Mouse (Mus musculus): ENCODE results near the gene Sptbn4.

Sptbn4 gene

DNA sequence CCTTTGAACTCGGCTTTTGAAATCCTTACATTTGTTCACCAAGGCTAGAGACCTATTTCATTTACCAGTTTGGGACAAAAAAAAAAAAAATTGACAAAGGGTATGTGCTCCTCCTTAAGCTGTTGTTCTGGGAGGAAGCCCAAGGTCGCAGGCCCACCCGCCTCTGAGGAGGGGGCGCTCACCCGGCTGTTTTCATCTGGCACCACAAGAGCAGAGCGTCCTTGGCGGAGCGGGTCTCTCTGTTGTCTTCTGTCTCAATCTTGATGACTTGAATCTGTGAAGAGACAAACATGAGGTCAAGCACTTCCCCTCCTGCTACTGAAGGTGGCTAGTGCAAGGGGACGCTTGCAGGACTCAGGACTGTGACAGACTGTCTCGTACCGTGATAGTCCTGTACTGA lies 19.5 kb downstream of the Sptbn4 start:
- ChIA-PET POLR2A (interaction anchor here (0.6 to 2.8 kb wide), 12 partner anchors 15 to 450 kb away, joined by 3 to 7 read pairs (median 4); partner anchors contain the start of gene Sertad1 (in 1 of the 4)), CTCF (interaction anchor here (0.5 to 2.9 kb wide), 14 partner anchors 9 to 199 kb away, joined by 3 to 19 read pairs (median 4); no protein-coding TSS in a partner anchor)

DNA sequence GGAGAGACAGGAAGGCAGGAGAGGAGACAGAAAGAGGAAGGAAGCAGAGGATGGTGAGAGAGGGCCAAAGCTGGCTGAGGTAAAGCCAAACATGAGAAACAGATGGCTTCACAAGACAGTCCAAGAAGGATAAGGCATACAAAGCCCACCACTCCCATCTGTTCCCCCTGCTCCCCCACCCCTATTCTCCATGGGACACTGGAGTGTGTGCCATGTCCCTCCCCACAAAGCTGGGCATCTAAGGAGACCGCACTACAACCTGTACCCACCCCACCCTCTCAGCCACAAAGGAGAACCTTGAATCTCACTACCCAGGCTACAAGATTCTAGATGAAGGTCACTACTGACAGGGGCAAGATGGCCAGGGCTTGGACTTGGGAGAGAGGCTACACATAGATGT lies 20.1 kb downstream of the Sptbn4 start:
- CTCF ChIA-PET = interaction anchor here (0.7 to 2.9 kb wide), 7 partner anchors 10 to 199 kb away, joined by 3 to 19 read pairs (median 4); no protein-coding TSS in a partner anchor
- POLR2A ChIA-PET = interaction anchor here in 3 of 4 experiments (0.6 to 2.8 kb wide), 6 partner anchors 14 to 451 kb away, joined by 3 to 7 read pairs (median 5); no protein-coding TSS in a partner anchor

DNA sequence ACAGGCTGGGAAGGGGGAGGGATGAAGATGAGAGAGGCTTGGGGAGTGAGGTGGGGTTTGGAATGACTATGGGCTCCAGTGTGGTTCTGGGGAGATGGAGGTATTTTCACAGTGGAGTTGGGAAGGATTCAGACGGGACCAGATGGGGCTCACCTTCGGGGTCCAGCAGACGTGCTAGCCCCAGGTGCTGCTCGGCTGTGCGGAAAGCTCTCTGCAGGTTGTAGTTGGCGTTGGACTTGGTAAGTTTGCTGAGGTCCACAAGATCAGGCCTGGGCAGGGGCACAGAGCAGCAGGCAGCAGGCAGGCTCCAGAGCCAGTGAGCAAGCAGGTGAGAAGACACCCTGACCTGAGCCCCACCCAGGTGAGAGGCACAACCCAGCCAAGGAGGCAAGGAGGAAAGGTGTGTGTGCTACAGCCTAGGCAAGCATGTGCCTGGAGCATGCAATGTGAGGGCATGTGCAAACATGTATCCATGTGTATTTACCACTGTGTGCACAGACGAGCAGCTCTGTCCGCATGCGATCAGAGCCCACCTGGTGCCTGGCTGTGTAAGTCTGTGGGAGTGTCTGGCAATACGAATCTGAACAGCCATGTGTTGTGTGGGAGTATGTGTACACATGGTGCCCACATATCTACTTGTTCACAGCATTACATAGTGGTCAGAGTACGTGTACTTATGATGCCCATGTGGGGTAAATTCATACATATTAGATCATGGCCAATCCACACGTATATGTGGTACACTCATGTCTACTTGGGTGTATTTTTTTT lies 23.7 kb downstream of the Sptbn4 start:
- POLR2A ChIA-PET = interaction anchor here in 3 of 4 experiments (0.6 to 2.2 kb wide), 4 partner anchors 10 to 914 kb away, joined by 3 to 6 read pairs (median 3); no protein-coding TSS in a partner anchor
- CTCF ChIA-PET = interaction anchor here in 1 of 4 experiments (0.6 to 3.4 kb wide), 7 partner anchors 10 to 221 kb away, joined by 3 to 13 read pairs (median 4); no protein-coding TSS in a partner anchor

DNA sequence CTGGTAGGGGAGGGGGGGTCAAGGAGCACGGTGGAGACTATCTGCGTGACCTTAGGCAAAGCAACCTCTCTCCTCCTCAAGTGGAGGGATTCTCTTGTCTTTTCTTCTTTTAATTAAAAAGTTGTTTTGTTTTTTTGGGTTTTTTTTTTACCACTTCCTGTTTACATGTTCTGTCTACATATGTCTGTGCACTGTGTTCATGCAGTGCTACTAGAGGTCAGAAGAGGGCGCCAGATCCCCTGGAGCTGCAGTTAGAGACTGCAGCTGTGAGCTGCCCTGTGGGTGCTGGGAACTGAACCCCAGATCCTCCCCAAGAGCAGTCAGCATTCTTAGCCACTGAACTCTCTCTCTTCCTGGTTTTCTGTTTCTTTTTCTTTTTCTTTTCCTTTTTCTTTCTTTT lies 28.4 kb downstream of the Sptbn4 start:
- ChIA-PET CTCF (interaction anchor here (0.5 to 2.4 kb wide), 35 partner anchors 9 to 1199 kb away, joined by 3 to 17 read pairs (median 4); partner anchors contain the start of gene Shkbp1 (in 2 of the 4)), POLR2A (interaction anchor here in 3 of 4 experiments (0.7 to 1.2 kb wide), 8 partner anchors 10 to 211 kb away, joined by 3 to 7 read pairs (median 4); no protein-coding TSS in a partner anchor)

DNA sequence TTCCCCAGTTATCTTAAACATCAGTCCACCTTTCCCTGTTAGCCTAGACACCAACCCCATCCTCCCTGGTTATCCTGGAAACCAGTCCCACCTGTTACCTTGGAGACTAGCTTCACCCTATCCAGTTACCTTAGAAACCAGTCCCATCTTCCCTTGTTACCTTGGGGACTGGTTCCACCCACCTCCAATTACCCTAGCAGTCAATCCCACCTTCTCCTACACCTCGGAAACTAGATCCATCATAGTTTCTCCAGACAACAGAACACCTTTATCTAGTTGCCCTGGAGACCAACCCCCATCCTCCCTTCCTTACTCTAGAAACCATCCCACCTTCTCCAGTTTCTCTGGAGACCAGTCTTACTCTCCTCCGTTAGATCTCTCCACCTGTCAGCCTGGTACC lies 30.3 kb downstream of the Sptbn4 start:
- ChIA-PET POLR2A (interaction anchor here in 3 of 4 experiments (0.7 to 1.5 kb wide), 12 partner anchors 8 to 753 kb away, joined by 3 to 4 read pairs (median 3); partner anchors contain the start of gene Shkbp1 (in 1 of the 3)), CTCF (interaction anchor here (0.6 to 2.0 kb wide), 14 partner anchors 8 to 227 kb away, joined by 3 to 14 read pairs (median 4); no protein-coding TSS in a partner anchor)

DNA sequence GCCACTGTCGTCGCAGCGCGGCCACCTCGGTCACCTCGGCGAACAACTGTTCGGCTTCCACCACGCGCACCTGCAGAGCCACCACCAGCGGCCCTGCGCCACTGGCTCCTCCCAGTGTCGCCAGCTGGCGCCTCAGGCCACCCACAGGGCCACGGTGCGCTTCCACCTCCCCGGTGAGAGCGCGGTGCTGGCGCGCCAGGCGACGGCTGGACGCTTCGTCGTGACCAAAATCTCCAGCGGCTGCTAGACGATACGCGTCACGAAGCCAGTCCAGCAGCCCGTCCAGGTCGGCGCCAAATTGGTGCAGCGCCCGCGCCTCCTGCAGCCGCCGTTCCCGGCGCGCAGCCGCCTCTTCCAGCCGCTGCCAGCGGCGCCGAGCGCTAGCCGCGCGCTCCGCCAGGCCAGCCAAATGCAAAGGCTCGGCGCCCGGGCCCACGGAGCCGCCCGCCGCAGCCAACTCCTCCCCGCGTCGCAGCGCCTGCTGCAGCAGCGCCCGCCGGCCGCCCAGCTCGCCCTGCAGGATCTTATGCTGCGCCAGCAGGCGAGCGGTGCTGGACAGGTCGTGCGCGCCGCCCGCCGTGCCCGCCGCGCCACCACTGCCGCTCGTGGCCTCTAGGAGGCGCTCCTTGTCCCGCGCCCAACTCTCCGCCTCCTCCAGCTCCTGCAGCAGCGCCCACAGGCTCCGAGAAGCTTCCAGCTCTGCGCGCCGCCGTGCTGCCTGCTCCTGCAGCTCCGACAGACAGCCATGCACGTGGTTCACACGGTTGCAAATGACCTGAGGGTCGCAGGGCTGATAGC lies 38.9 kb downstream of the Sptbn4 start:
- ChIA-PET CTCF (interaction anchor here (0.5 to 6.6 kb wide), 109 partner anchors 9 to 1402 kb away, joined by 3 to 38 read pairs (median 5); partner anchors contain the start of genes Coq8b (in 2 of the 4), Blvrb (in 1 of the 4), Gm20479 (in 1 of the 4) and Map3k10 (in 1 of the 4)), POLR2A (interaction anchor here (0.5 to 3.5 kb wide), 69 partner anchors 9 to 974 kb away, joined by 3 to 16 read pairs (median 4); partner anchors contain the start of genes Sertad1 (in 3 of the 4), Eid2 (in 1 of the 4), Gm20479 (in 1 of the 4) and Itpkc (in 1 of the 4))

DNA sequence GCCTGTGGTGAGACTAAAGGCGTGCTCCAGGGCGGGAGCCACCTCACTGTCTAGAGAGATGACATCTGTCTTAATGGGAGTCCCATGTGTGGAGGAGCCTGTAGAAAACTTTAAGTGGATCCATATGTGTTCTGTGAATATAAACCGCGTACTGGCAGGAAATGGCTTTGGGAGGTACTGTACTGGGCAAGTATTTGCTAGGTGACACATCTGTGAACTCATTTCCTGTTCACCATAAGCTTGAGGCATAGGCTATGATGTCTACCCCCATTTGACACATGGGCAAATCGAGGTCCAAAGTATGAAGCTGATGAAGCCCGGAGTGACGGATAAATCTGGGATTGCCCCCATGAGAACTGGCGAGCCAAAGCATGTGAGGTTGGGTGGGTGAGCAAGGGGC lies 39.7 kb downstream of the Sptbn4 start:
- ChIA-PET CTCF (interaction anchor here (0.7 to 6.6 kb wide), 49 partner anchors 8 to 262 kb away, joined by 3 to 38 read pairs (median 6); partner anchors contain the start of genes Blvrb (in 1 of the 4), Gm20479 (in 1 of the 4), Sertad1 (in 1 of the 4) and Sptbn4 (in 1 of the 4)), POLR2A (interaction anchor here in 2 of 4 experiments (0.5 to 3.5 kb wide), 23 partner anchors 10 to 925 kb away, joined by 3 to 16 read pairs (median 5); partner anchors contain the start of genes Gm20479 (in 1 of the 2), Rab4b (in 1 of the 2) and Sertad1 (in 1 of the 2))

DNA sequence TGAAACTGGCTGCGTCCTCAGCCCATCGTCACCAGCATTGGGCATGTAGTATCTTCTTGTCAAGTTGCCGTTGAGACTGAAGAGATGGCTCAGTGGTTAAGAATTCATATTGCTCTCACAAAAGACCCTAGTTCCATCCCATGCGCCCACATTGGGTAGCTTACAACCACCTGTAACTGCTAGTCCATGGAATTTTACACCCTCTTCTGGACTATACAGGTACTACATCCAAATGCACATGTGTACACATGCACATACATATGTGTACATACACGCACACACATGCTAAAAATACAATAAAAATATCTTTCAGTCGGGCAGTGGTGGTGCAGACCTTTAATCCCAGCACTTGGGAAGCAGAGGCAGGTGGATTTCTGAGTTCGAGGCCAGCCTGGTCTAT lies 41.0 kb downstream of the Sptbn4 start:
- CTCF ChIA-PET = interaction anchor here (0.5 to 15.1 kb wide), 28 partner anchors 8 to 283 kb away, joined by 3 to 173 read pairs (median 4); partner anchors contain the start of genes Shkbp1 (in 1 of the 4) and Zfp607b (in 1 of the 4)
- POLR2A ChIA-PET = interaction anchor here in 2 of 4 experiments (0.6 to 3.5 kb wide), 14 partner anchors 10 to 228 kb away, joined by 3 to 14 read pairs (median 4); partner anchors contain the start of genes Blvrb (in 1 of the 2) and Rab4b (in 1 of the 2)

DNA sequence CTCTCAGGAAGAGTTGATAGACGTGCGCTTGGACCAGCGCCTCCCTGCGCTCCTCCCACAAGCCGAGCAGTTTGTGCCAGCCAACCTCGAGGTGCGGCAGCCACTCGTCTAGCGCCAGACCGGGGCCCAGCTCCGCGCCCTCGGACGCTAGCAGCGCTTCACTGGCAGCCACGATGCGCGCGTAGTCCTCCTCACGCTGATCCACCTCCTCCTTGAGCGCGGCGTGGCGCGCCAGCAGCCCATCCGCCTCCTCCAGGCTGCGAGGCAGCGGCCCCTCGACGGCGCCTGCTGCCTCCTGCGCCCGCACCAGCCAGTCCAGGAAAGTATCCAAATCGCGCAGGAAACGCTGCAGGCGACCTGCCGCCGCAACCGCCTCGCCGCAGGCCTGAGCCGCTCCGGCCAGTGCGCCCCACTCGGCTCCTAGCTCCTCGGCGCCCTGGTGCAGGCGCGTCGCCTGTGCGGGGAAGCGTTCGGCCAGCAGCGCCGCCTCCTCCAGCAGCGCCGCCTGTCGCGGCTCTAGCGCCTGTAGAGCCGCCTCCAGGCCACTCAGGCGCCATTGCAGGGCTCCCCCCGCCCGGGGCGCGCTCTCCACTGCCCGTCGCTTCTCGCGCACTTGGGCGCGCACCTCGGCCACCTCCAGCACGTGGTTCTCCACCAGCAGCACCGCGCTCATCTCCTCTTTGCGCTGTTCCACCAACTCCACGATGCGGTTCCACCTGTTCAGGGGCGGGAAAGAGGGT lies 43.1 kb downstream of the Sptbn4 start:
- POLR2A ChIA-PET = interaction anchor here in 3 of 4 experiments (0.7 to 3.7 kb wide), 22 partner anchors 9 to 122 kb away, joined by 3 to 19 read pairs (median 4); partner anchors contain the start of genes Shkbp1 (in 2 of the 3), Blvrb (in 1 of the 3) and Gm20479 (in 1 of the 3)

DNA sequence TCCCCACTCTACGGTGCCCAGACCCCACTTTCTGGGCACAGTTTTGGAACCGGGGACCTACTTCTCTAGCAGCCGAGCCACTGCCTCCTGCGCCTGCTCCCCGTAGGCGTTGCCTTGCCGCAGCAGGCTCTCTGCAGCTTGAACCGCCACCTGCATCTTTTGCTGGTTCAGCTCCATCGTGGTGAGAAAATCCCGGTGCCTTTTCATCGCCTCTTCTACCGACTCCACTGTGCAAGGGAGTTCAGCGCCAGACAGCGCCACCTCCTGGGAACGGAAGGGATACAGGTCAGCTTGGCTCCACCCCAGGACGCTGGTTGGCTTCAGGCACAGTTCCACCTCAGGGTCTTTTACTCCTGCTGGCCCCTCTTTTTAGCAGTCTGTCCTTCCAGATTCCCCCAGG lies 44.8 kb downstream of the Sptbn4 start:
- POLR2A ChIA-PET = interaction anchor here (0.5 to 3.7 kb wide), 47 partner anchors 9 to 576 kb away, joined by 3 to 20 read pairs (median 4); partner anchors contain the start of genes Shkbp1 (in 2 of the 4), Egln2 (in 1 of the 4), Gm20479 (in 1 of the 4) and Ltbp4 (in 1 of the 4)

More for the DNA sequence above, 43.1 kb downstream of the Sptbn4 start:
- CTCF ChIA-PET = interaction anchor here (0.6 to 15.1 kb wide), 20 partner anchors 9 to 254 kb away, joined by 3 to 173 read pairs (median 3); partner anchors contain the start of genes Gm20479 (in 1 of the 4) and Shkbp1 (in 1 of the 4)

DNA sequence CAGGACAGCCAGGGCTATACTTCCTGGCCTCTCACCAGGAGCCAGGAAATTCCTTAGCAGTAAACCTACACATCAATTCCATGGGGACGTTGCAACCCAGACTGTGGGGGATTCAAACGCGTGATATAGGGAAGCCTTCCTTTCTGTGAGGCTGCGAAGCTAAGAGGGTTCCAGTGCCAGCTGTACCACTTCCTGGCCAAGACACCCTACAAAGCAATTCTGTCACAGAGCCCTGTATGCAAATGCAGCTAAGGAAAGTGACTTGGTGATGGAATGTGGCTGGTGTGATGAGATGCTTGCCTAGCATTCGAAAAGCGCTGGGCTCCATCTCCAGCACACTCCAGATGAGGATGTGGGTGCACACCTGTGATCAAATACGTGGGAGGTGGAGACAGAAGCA lies 46.9 kb downstream of the Sptbn4 start:
- ChIA-PET POLR2A (interaction anchor here in 2 of 4 experiments (0.5 to 8.7 kb wide), 14 partner anchors 9 to 187 kb away, joined by 3 to 45 read pairs (median 4); partner anchors contain the start of genes Gm20479 (in 1 of the 2) and Shkbp1 (in 1 of the 2)), CTCF (interaction anchor here in 3 of 4 experiments (0.7 to 15.1 kb wide), 10 partner anchors 8 to 190 kb away, joined by 3 to 173 read pairs (median 6); no protein-coding TSS in a partner anchor)

More for the DNA sequence above, 44.8 kb downstream of the Sptbn4 start:
- CTCF ChIA-PET = interaction anchor here (0.6 to 15.1 kb wide), 84 partner anchors 8 to 278 kb away, joined by 3 to 173 read pairs (median 4); partner anchors contain the start of genes Rab4b (in 2 of the 4), Shkbp1 (in 2 of the 4), Coq8b (in 1 of the 4) and Sertad1 (in 1 of the 4)

DNA sequence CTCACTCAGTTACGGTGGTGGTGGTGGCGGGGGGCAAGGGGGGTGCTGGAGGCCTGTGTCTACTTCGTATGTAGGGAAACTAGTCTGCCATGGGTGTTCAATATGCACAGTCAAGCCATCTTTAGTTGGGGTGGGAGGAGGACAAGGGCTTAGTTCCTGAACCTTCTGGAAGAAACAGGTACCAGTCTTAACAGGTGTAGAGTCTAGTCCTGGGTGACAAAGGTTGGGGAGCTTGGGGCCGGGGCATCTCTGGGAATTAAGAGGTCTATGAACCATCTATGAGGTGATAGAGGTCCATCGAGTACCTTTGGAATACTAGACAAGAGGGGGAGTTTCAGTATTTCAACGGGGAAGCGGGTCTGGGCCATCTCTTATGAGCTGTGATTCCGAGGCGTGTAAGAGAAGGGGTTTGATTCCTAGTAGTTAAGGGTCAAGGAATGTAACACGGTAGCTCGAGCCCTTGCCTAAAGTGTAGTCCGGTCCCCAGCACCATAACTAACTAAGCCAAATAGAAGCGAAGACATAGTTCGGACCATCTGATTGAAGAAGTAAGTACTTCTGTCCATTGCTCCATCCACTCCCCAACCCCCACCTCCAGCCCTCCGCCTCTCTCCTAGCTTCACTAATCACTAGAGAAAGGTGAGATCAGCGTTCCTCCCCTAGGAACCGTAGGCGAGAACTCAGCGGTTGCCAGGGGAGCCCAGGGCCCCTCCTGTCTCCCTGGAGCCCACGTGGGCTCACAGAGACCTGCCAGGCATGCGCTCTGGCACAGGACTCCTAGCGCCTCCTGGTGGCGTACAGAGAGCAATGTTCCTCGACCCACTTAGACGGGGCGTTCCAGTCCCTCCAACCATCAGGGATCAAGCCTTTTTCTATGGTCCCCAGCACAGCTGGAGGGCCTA lies 50.2 kb downstream of the Sptbn4 start:
- POLR2A ChIA-PET = interaction anchor here in 3 of 4 experiments (0.5 to 8.7 kb wide), 52 partner anchors 8 to 291 kb away, joined by 3 to 65 read pairs (median 4); partner anchors contain the start of genes Gm20479 (in 2 of the 3), Sertad1 (in 2 of the 3), Shkbp1 (in 2 of the 3) and BC024978 (in 1 of the 3)
- CTCF ChIA-PET = interaction anchor here (0.5 to 15.1 kb wide), 55 partner anchors 9 to 391 kb away, joined by 3 to 173 read pairs (median 4); partner anchors contain the start of genes Shkbp1 (in 3 of the 4) and Gm20479 (in 2 of the 4)

DNA sequence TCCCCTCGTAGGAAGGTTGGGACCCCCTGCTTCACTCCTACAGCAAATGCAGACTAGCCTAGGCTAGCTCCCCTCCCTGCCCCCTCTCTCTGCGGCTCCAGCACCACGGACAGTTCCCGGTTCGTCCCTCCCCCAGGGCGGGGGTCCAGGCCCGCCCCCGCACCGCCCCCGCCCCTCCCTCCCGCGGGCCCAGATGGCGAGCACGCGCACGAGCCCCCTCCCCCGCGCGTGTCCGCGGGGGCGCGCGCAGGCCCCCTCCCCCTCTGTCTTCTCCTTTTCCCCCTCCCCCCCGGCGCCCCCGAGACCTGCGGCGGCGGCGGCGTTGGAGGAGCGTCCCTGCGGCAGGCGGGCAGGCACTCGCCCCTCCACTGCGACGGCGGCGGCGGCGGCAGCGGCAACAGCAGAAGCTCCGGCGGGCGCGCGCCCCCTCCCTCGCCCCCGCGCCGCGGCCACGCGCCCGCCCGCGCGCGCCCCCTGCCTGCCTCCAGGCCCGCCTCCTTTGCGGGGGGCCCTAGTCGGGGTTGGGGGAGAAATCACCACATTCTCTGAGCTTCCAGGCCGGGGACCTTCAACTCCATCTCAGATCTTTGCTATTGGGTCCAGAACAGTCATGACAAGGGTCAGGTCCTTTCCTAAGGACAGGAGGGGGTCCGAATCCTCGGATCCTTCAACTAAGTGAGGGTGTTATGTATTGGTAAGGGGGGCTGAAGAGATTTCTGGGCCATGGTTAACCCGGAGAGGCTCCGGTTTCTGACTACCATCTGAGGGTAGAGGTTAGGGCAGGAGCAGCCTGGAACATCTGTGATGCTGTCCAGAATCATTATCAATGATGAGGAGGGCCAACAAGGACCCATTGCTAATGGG lies 51.1 kb downstream of the Sptbn4 start:
- POLR2A ChIA-PET = interaction anchor here (0.5 to 8.7 kb wide), 59 partner anchors 7 to 611 kb away, joined by 3 to 65 read pairs (median 5); partner anchors contain the start of genes Sertad1 (in 2 of the 4), Shkbp1 (in 2 of the 4), Snrpa (in 2 of the 4) and BC024978 (in 1 of the 4)
- CTCF ChIA-PET = interaction anchor here (0.5 to 15.1 kb wide), 51 partner anchors 8 to 293 kb away, joined by 3 to 173 read pairs (median 5); partner anchors contain the start of genes Shkbp1 (in 3 of the 4), Gm20479 (in 2 of the 4) and Zfp607b (in 1 of the 4)
